Mouse (Mus musculus): ENCODE data around the gene Dtnbp1.

- no peak for TF ChIP-seq POLR2A (IDR thresholded peaks at IDR 0.05; ENCODE audit: insufficient read length, low read depth)
- no peak for TF ChIP-seq POLR2AphosphoS2 (IDR thresholded peaks at IDR 0.05; ENCODE audit: insufficient read length, low read depth)
- TF ChIP-seq MAX (IDR thresholded peaks at IDR 0.05; ENCODE audit: low read depth): no peak
- no peak for TF ChIP-seq CEBPB (IDR thresholded peaks at IDR 0.05; ENCODE audit: insufficient read depth, poor library complexity, severe bottlenecking)
- TF ChIP-seq REST (IDR thresholded peaks at IDR 0.05; ENCODE audit: insufficient read depth, insufficient read length): no peak
- no peak for TF ChIP-seq MYOD1 (IDR thresholded peaks at IDR 0.05; ENCODE audit: control insufficient read depth in 1 of 3, insufficient read length in 2 of 3, low read depth in 2 of 3)
- no peak for TF ChIP-seq E2F4 (IDR thresholded peaks at IDR 0.05; ENCODE audit: insufficient read depth)
- no peak for TF ChIP-seq USF1 (IDR thresholded peaks at IDR 0.05; ENCODE audit: low read depth)
- TF ChIP-seq MYOG (IDR thresholded peaks at IDR 0.05; ENCODE audit: control insufficient read depth in 1 of 3, insufficient read depth in 1 of 3, insufficient read length in 2 of 3, low read depth in 2 of 3): no peak
Measured at GRCm38 (mm10) chr13:44991936-44992335, 10.0 kb downstream of the Dtnbp1 start.
